Mouse (Mus musculus) midbrain, embryonic 16.5 days (tissue): ENCODE measurements around the gene Actbl2. TPM values are rescaled to one million over a fixed set of nuclear protein-coding genes. Genes with fewer than 3 reads are reported as not detected.

Experiments
- ATAC-seq: fragments of 200-750 bp; cut with Nextera tagmentation; 2 replicates; pipeline ENCODE4 v1.8.0; 2017; ENCODE audit warnings: moderate TSS enrichment
- H3K27ac ChIP-seq: fragments of 300-500 bp; sonication (generic); 2 replicates; pipeline ENCODE4 v1.5.1; 2014; ENCODE audit warnings: mild to moderate bottlenecking, low read length, mixed read lengths
- H3K27me3 ChIP-seq: fragments of 300-500 bp; sonication (generic); 2 replicates; pipeline ENCODE4 v1.6.1; 2014; ENCODE audit warnings: low read depth, low read length, mixed read lengths; ENCODE audit not compliant: control insufficient read depth, insufficient read depth
- H3K36me3 ChIP-seq: fragments of 300-500 bp; sonication (generic); 2 replicates; pipeline ENCODE4 v1.6.1; 2014; ENCODE audit warnings: mild to moderate bottlenecking, low read length, moderate library complexity, mixed read lengths; ENCODE audit not compliant: control insufficient read depth, insufficient read depth
- H3K4me1 ChIP-seq: fragments of 300-500 bp; sonication (generic); 2 replicates; pipeline ENCODE4 v1.6.1; 2014; ENCODE audit warnings: mild to moderate bottlenecking, low read length, mixed read lengths; ENCODE audit not compliant: control insufficient read depth, insufficient read depth
- H3K4me2 ChIP-seq: fragments of 300-500 bp; sonication (generic); 2 replicates; pipeline ENCODE4 v1.6.1; 2014; ENCODE audit warnings: mild to moderate bottlenecking, low read length, mixed read lengths
- H3K4me3 ChIP-seq: fragments of 300-500 bp; sonication (generic); 2 replicates; pipeline ENCODE4 v1.5.1; 2014; ENCODE audit warnings: low read depth, mild to moderate bottlenecking, low read length, moderate library complexity, mixed read lengths
- H3K9ac ChIP-seq: fragments of 300-500 bp; sonication (generic); 2 replicates; pipeline ENCODE4 v1.6.1; 2014; ENCODE audit warnings: low read depth, low read length, mixed read lengths
- H3K9me3 ChIP-seq: fragments of 300-500 bp; sonication (generic); replicated peaks from 2 replicates; pipeline ENCODE4 v1.6.1; 2014; ENCODE audit warnings: mild to moderate bottlenecking, low read length, mixed read lengths; ENCODE audit not compliant: control insufficient read depth, poor library complexity, severe bottlenecking
- WGBS: fragments of 180-500 bp; shearing (Covaris S2); extraction: QIAGEN DNeasy Blood & Tissue Kit; methylation state at CpG from one replicate; pipeline ENCODE4 v1.1.7; 2014; 5-methylcytosine and 5-hydroxymethylcytosine counted together
- polyA plus RNA-seq: library from polyadenylated mRNA; unstranded; fragments of >200 nt; fragmentation: Nextera tagmentation; extraction: Ambion mirVana; gene quantifications from 2 replicates; pipeline ENCODE4 v1.2.1, GENCODE M21; 2015

Actbl2 gene
- polyA plus RNA-seq, 1 experiment from 2014 or later: not detected

DNA sequence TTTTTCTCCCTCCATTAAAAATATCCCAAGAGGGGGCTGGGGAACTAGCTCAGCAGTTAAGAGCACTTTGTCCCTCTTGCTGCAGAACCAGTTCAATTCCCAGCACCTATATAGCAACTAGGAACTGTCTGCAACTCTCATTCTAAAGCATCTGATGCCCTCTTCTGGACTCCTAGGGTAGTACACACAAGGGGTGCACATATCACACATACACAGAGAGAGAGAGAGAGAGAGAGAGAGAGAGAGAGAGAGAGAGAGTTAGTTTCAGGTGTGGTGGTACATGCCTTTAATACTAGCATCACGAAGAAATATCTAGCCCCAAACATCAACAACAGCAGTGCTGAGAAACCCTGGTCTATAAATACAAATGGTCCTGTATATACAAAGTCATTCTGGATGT is 17.5 kb upstream of the Actbl2 start:
- Histone ChIP-seq H3K9me3 (no peaks in the 10 kb centered on the region; the same call in 1 of the 2 replicates), H3K27me3 (no peaks in the 10 kb centered on the region), H3K4me1 (no peaks in the 10 kb centered on the region), H3K36me3 (no peaks in the 10 kb centered on the region), H3K4me3 (no peak overlapping the region), H3K9ac (no peak overlapping the region), H3K4me2 (no peak overlapping the region), H3K27ac (no peak overlapping the region)
- no peak for ATAC-seq
- 84% methylated on average over 1 of the region's 1 CpGs for WGBS

DNA sequence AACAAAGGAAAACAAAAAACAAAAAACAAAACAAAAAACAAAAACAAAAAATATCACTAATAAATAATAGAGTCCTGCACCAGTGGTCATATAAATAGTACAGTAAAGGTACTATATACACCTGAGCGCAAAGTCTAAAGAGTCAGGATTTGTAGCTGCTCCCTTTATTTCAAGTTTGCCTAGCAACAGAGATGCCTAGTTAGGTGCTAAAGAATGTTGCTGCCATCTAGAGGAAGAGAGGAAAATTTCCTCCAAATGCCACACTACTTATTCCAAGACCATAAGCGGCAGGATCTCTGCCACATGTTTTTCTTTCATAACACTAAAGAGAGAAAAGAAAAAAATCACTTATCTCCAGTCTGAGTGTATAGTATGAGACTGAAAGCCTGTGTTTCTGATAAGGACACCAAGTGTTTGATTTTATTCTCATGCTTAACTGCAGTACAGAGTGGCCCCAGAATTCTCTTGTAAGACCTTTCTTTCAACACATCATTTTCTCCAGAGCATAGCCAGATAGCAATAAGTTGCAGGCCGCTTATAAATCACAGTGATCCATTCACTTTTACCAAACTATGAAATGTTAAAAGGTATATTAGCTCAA is 16.8 kb upstream of the Actbl2 start:
- Histone ChIP-seq H3K4me3 (no peak overlapping the region), H3K4me2 (no peak overlapping the region), H3K36me3 (no peaks in the 10 kb centered on the region), H3K27me3 (no peaks in the 10 kb centered on the region), H3K9ac (no peak overlapping the region), H3K9me3 (no peaks in the 10 kb centered on the region; the same call in 1 of the 2 replicates), H3K27ac (no peak overlapping the region), H3K4me1 (no peaks in the 10 kb centered on the region)
- 38% methylated on average over 3 of the region's 3 CpGs for WGBS
- peak; percentile 81 for ATAC-seq

DNA sequence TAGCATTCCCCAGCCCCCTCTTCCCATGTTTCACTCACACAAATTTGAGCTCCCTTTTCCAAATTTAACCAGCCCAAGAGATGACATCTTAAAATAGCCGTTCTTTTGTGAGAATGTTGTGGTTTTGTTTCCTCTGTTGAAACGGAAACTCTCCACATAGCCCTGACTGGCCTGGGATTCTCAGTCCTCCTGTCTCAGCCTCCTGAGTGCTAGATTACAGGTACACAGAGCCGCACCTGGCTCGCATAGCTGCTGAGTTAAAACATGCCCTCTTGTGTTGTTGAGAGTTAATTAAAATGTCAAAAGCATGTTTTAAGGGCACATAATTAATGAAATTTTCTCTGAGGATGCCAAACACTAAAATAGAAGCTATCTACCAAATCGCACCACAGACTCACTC is 3.7 kb upstream of the Actbl2 start:
- Histone ChIP-seq H3K4me2 (no peak overlapping the region), H3K4me3 (no peak overlapping the region), H3K9me3 (no peaks in the 10 kb centered on the region), H3K4me1 (no peaks in the 10 kb centered on the region), H3K36me3 (no peaks in the 10 kb centered on the region), H3K9ac (no peak overlapping the region), H3K27me3 (no peaks in the 10 kb centered on the region), H3K27ac (no peak overlapping the region)
- 88% methylated on average over 5 of the region's 5 CpGs for WGBS
- ATAC-seq: no peak

DNA sequence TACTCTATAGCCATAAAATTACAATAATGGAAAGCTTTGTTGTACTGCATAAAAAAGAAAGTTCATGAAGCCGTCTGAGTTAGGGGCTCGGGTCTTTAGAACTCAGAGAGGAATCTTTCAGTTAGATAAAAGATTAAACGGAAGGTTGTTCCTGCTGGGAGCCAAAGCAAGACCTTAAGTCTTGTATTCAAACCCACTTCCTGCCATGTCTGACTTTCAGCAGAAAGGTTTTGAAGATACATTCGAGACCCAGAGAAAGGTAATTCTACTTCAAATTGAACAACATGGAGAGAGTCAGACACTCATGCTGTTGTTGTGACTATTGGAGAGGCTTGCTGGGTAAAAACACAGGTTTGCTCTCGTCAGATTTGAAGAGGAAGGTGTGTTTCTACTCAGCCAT is 3.0 kb upstream of the Actbl2 start:
- H3K27ac ChIP-seq: no peak overlapping the region
- no peak overlapping the region for H3K4me3 ChIP-seq
- 41% methylated on average over 5 of the region's 5 CpGs for WGBS
- no peaks in the 10 kb centered on the region for H3K27me3 ChIP-seq
- no peaks in the 10 kb centered on the region for H3K4me1 ChIP-seq
- ATAC-seq: no peak
- no peak overlapping the region for H3K9ac ChIP-seq
- H3K4me2 ChIP-seq: no peak overlapping the region
- H3K9me3 ChIP-seq: no peaks in the 10 kb centered on the region
- H3K36me3 ChIP-seq: no peaks in the 10 kb centered on the region

DNA sequence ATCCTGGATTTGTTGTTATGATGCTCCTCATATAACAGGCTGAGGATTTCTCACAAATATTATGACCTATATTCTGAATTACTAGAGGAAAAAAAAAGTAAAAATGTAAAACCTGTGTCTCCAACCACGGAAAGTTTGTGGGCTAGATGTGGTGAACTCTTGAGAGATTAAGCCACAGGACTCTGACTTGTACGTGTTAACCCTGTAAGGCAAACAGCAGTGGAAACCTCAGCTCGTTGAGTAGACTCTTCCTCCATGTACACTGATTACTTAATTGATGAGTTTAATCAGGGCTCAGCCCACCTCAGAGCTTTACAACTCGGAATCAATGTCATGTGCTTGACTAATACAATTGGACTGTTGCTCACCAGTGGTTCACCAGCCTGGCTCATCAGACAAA is 3.2 kb downstream of the Actbl2 start:
- no peak overlapping the region for H3K27ac ChIP-seq
- 82% methylated on average over 4 of the region's 4 CpGs for WGBS

DNA sequence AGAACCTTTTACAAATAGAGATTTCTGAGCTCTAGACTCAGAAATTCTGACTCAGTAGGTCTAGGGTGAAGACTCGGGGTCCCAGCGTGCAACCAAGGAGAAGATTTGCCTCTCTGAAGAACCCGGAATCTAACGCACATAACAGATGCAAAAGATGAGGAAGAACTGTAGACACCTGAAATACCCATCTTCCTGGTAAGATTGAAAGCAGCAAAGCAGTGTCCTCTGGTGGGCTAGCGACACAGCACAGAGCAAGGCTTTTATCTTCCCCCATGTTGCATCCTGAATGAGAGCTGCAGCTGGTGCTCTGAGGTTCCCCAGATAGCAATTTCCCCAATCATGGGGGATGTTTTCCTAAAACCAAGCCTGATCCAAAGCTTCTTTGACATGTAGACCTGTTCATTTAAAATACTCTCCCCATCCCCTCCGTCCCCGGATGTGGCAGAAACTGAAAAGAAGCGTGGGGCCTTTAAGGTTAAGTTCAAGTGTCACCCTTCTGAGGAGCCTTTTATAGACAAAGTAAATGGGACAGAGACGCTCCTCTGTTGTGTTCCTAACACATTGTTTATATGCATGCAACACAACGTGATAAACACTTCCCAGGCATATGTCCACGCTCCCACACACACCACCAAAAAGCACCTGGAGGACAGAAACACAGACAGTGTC is 3.7 kb downstream of the Actbl2 start:
- WGBS: 78% methylated on average over 11 of the region's 11 CpGs
- H3K9ac ChIP-seq: no peak overlapping the region
- H3K36me3 ChIP-seq: no peaks in the 10 kb centered on the region
- no peak overlapping the region for H3K27ac ChIP-seq
- H3K4me1 ChIP-seq: no peaks in the 10 kb centered on the region
- no peak overlapping the region for H3K4me3 ChIP-seq
- H3K27me3 ChIP-seq: no peaks in the 10 kb centered on the region
- no peak overlapping the region for H3K4me2 ChIP-seq
- ATAC-seq: no peak
- no peaks in the 10 kb centered on the region for H3K9me3 ChIP-seq

More for the DNA sequence above, 3.2 kb downstream of the Actbl2 start:
- H3K4me1 ChIP-seq: no peaks in the 10 kb centered on the region
- no peak for ATAC-seq
- no peaks in the 10 kb centered on the region for H3K27me3 ChIP-seq
- no peak overlapping the region for H3K9ac ChIP-seq
- no peak overlapping the region for H3K4me2 ChIP-seq
- H3K4me3 ChIP-seq: no peak overlapping the region
- no peaks in the 10 kb centered on the region for H3K9me3 ChIP-seq
- H3K36me3 ChIP-seq: no peaks in the 10 kb centered on the region

DNA sequence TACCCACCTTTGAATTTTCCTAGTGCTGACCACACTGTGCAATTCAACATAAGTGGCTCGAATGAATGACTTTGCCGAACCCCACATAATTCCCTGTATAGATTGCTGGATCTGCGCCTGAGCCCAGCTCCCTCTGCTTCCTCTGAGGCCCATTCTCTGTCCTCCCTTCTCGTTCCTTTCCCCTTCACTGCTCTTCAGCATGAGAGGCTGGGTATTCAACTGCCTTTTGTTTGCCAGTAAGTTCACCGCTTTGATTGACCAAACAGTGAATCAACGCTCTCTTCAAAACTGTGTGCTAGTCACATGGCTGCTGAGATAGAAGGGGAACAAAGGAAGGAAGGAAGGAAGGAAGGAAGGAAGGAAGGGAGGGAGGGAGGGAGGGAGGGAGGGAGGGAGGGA is 4.3 kb downstream of the Actbl2 start:
- Histone ChIP-seq H3K4me1 (no peaks in the 10 kb centered on the region), H3K4me3 (no peak overlapping the region), H3K9me3 (no peaks in the 10 kb centered on the region), H3K9ac (no peak overlapping the region), H3K4me2 (no peak overlapping the region), H3K27me3 (no peaks in the 10 kb centered on the region), H3K36me3 (no peaks in the 10 kb centered on the region), H3K27ac (no peak overlapping the region)
- ATAC-seq: no peak
- WGBS: 35% methylated on average over 6 of the region's 6 CpGs

DNA sequence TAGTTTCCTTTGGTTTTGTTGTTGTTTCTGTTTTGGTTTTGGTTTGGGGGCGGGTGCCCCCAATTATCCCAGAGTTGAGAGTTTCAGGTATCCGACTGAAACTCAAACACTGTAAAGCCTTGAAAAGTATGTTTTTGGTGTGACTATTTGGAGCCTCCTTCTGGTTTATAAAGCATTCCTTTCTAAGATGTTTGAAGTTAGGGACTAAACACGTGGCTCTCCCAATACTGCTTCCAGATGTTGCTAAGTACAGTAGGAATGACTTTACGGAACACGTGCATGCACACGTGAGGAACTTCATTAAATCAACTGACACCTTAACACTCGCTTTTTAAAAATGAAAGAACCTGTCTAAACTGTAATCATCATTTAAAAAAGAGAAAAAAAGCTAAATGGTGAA is 4.9 kb downstream of the Actbl2 start:
- Histone ChIP-seq H3K4me2 (no peak overlapping the region), H3K4me1 (no peaks in the 10 kb centered on the region), H3K27ac (no peak overlapping the region), H3K9ac (no peak overlapping the region), H3K36me3 (no peaks in the 10 kb centered on the region), H3K9me3 (no peaks in the 10 kb centered on the region), H3K4me3 (no peak overlapping the region), H3K27me3 (no peaks in the 10 kb centered on the region)
- WGBS: 89% methylated on average over 7 of the region's 7 CpGs
- no peak for ATAC-seq

DNA sequence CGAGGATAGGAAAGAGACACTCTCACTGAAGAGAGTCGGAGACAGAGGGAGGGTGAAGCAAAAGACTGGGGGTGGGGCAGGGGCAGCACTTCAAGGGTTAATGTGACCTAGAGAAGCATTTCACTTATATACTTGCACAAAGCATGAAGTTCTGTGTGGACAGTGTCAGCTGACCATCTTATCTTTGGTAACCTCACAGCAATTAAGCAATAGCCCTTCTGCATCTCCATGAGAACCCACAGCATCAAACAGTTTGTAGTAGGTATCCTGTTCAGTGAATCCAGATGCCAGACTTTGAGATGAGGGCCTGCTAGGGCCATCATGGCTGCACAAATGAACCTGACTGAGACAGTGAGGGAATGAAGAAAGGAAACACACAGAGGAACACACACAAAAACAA is 8.4 kb downstream of the Actbl2 start:
- 74% methylated on average over 2 of the region's 2 CpGs for WGBS
- Histone ChIP-seq H3K4me2 (no peak overlapping the region), H3K27ac (no peak overlapping the region), H3K27me3 (no peaks in the 10 kb centered on the region), H3K36me3 (no peaks in the 10 kb centered on the region), H3K9me3 (no peaks in the 10 kb centered on the region), H3K4me3 (no peak overlapping the region), H3K9ac (no peak overlapping the region), H3K4me1 (no peaks in the 10 kb centered on the region)
- ATAC-seq: no peak
